Mouse (Mus musculus): ENCODE measurements around the gene Gab2.

DNA sequence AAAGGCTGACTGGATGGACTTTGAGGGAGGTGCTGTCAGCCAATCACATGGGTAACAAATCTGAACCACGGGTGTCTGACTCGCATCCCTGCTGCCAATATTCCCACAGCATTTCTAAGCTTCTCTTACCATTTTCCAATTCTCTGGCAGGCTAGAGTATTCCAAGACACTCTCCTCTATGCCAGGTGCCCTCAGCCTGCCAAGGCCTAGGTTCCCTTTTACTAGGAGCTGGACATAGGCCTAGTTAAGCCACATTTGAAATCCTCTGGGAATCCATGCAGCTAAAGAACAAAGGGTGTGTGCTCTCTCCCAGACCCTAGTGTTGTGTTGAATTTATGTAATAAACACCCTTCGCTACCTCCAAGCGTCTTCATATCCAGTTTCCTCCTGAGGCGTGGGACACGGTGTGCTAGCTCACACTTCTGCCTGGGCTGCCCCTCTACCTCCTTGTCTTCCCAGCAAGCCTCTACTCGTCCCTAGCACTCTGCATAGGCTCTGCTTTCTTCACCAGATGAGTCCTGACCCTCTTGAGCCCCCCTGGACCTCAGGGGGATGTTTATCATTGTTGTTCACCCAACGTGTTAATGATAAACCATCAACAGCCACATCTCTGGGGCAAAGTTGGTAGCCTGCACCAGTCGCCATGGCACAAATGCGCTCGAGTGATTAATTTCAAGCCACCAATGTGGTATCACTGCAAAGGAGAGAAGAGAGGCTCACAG lies 270.6 kb downstream of the Gab2 start:
- no peak for TF ChIP-seq EP300 (IDR thresholded peaks at IDR 0.05; ENCODE audit: low read length)
- TF ChIP-seq CTCF (conservative IDR thresholded peaks at IDR 0.05 in 1 of 2, IDR thresholded peaks at IDR 0.05 in 1 of 2; ENCODE audit: low read depth in 2 of 2, low read length in 2 of 2) = no peak
- no peak for TF ChIP-seq NRF1 (IDR thresholded peaks at IDR 0.05; ENCODE audit: low read depth, low read length)
